Mouse (Mus musculus): ENCODE data around the gene Ankrd61. TPM values are rescaled to one million over a fixed set of nuclear protein-coding genes. Genes with fewer than 3 reads are reported as not detected.

Gene Ankrd61
- polyA plus RNA-seq, 1 experiment, result 0.08 TPM

DNA sequence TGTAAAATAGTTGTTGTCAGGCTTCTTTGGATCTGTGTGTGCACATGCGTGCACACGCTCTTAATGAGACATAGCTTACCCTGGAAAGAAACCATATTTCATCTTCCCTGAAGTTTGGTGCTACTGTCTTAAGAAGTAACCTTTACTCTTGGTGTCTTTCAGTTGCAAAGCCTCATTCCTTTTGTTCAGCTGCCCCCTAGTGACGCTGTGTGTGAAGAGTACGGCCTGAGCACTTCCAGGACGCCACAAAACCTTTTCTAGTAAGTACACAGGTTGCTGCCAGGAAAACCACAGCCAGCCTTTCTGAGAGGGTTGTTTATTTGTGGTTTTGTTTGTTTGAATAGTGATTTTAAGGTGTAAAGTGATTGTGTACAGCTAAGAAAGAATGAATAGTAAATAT is 19.9 kb upstream of the Ankrd61 start:
- no peak overlapping the region for H3K4me3 ChIP-seq (ENCODE audit: extremely low read depth, insufficient read depth, insufficient read length)
- TF ChIP-seq CTCF (IDR thresholded peaks at IDR 0.05; ENCODE audit: extremely low read depth, insufficient read depth, insufficient read length, insufficient replicate concordance) (peak; percentile 46; the same call in 1 of the 2 replicates), POLR2A (IDR thresholded peaks at IDR 0.05; ENCODE audit: low read depth, low read length) (no peak)
- H3K27me3 ChIP-seq (ENCODE audit: control insufficient read depth, insufficient read depth, low read length), result no peaks in the 10 kb centered on the region
- H3K4me1 ChIP-seq (ENCODE audit: control insufficient read depth, insufficient read depth, insufficient read length), result no peaks in the 10 kb centered on the region
- peaks cover 26% of the 10 kb centered on the region for H3K36me3 ChIP-seq (ENCODE audit: control insufficient read depth, insufficient read depth, low read length)
- H3K27ac ChIP-seq (ENCODE audit: insufficient read depth, low read length), result no peak overlapping the region
- 42% methylated on average over 5 of the region's 5 CpGs for WGBS
- DNase-seq (ENCODE audit: low read depth in 1 of 2, low spot score in 2 of 2), result peak; percentile 41 to 57

DNA sequence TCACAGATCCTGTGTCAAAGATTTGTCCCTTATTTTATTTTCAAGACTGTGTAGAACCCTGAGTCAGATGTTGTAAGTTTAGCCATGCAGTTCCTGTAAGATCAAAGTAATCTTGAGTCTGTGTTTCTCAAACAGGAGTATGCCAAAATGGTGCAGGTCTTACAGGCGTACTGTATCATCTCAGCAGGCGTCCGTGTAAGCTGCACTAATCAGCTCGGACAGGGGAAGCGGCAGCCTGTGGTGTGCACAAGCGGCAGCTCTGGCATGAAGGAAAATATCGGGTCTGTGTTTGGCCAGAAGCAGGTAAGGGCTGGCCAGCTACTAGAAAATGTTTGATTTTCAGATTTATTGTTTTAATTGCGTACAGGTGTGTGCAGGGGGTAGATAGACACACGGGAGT is 18.7 kb upstream of the Ankrd61 start:
- TF ChIP-seq POLR2A (IDR thresholded peaks at IDR 0.05; ENCODE audit: low read depth, low read length) (no peak), CTCF (IDR thresholded peaks at IDR 0.05; ENCODE audit: extremely low read depth, insufficient read depth, insufficient read length, insufficient replicate concordance) (no peak)
- no peak overlapping the region for H3K27ac ChIP-seq (ENCODE audit: insufficient read depth, low read length)
- H3K4me3 ChIP-seq (ENCODE audit: extremely low read depth, insufficient read depth, insufficient read length), result no peak overlapping the region
- H3K27me3 ChIP-seq (ENCODE audit: control insufficient read depth, insufficient read depth, low read length), result no peaks in the 10 kb centered on the region
- no peak for DNase-seq (ENCODE audit: low read depth in 1 of 2, low spot score in 2 of 2)
- peaks cover 24% of the 10 kb centered on the region for H3K36me3 ChIP-seq (ENCODE audit: control insufficient read depth, insufficient read depth, low read length)
- WGBS, result 93% methylated on average over 9 of the region's 9 CpGs
- no peaks in the 10 kb centered on the region for H3K4me1 ChIP-seq (ENCODE audit: control insufficient read depth, insufficient read depth, insufficient read length)

DNA sequence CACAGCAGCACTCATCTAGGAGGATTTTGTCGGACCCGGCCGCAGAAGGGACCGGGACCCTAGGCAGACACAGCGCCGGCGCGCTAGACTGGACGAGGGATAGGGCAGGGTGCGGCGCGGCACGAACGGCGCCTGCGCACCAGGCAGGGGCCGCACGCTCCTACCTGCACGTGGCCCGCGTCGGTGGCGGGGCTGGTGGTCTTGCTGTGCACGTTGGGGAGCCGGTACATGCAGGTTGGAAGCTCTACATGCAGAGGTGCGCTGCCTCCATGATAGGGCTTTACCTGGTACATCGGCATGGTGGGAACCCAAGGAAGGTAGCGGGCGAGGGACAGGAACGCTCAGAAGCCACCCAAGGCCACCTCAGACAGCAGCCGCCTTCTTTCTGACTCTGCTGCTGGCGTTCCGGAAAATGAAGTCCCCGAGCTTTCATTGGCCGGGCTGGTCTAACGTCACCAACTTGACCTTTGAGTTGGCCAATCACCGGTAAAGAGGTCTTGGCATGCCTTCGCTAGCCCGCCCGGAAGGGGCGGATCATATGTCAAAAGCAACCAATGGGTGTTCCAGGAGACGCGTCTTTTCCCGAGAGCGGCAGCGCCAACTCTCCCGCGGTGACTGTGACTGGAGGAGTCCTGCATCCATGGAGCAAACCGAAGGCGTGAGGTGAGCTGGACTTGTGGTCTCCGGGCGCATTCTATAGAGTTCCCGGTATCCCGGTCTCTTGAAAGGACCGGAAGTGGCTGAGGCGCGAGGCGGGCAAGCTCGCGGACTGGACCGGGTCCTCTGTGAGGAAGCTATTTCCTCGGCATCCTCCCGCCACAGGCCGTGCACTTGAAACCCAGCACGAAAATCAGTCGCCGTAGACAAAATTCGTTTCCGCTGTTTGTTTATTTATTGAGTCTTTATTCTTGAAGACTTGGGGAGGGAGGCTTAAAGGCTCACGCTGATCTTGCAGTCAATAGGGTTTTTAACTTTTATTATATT is 12.2 kb upstream of the Ankrd61 start, which contains the start of the genes Aimp2 and Pms2:
Gene Aimp2 (minus strand): TSS at position 431 of the 984 bp plus-strand sequence.
Gene Pms2 (plus strand): TSS at position 548 of the 984 bp plus-strand sequence.
- Histone ChIP-seq H3K36me3 (ENCODE audit: control insufficient read depth, insufficient read depth, low read length) (peaks cover 3% of the 10 kb centered on the region), H3K4me3 (ENCODE audit: extremely low read depth, insufficient read depth, insufficient read length) (peak within 1 kb of the TSS; percentile 81), H3K4me1 (ENCODE audit: control insufficient read depth, insufficient read depth, insufficient read length) (no peaks in the 10 kb centered on the region; the same call in none of the 2 replicates), H3K27ac (ENCODE audit: insufficient read depth, low read length) (peak within 1 kb of the TSS; percentile 77), H3K27me3 (ENCODE audit: control insufficient read depth, insufficient read depth, low read length) (no peaks in the 10 kb centered on the region)
- TF ChIP-seq CTCF (IDR thresholded peaks at IDR 0.05; ENCODE audit: extremely low read depth, insufficient read depth, insufficient read length, insufficient replicate concordance) (no peak), POLR2A (IDR thresholded peaks at IDR 0.05; ENCODE audit: low read depth, low read length) (no peak; the same call in 1 of the 2 replicates)
- under 1% methylated on average over 70 of the region's 70 CpGs for whole genome bisulfite sequencing
- DNase-seq (ENCODE audit: low read depth in 1 of 2, low spot score in 2 of 2), result peak; percentile 93 to 95

DNA sequence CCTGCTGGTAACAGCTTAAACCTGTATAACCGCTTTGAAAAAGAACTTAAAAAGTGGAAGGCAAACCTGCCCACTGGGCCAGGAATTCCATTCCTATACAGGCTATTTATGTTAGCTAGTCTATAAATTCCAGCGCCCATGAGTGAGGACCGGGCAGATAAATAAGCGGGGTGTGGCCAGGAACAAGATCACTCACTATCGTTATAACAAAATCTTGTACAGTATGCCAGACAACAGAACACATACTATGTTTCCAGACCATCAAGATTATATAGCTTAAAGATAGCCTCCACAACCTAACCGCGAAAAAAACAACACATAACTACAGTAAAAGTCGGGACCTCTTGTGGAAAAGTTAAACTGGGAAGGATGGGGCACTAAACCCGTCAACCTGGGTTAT is 11.4 kb upstream of the Ankrd61 start:
- 2% methylated on average over 9 of the region's 9 CpGs for WGBS
- peaks cover 5% of the 10 kb centered on the region for H3K36me3 ChIP-seq (ENCODE audit: control insufficient read depth, insufficient read depth, low read length)
- DNase-seq (ENCODE audit: low read depth in 1 of 2, low spot score in 2 of 2), result no peak
- no peaks in the 10 kb centered on the region for H3K27me3 ChIP-seq (ENCODE audit: control insufficient read depth, insufficient read depth, low read length)
- H3K4me1 ChIP-seq (ENCODE audit: control insufficient read depth, insufficient read depth, insufficient read length), result no peaks in the 10 kb centered on the region; the same call in none of the 2 replicates
- H3K4me3 ChIP-seq (ENCODE audit: extremely low read depth, insufficient read depth, insufficient read length), result peak overlapping the region; percentile 80
- H3K27ac ChIP-seq (ENCODE audit: insufficient read depth, low read length), result peak overlapping the region; percentile 77
- TF ChIP-seq POLR2A (IDR thresholded peaks at IDR 0.05; ENCODE audit: low read depth, low read length), result no peak
- no peak for TF ChIP-seq CTCF (IDR thresholded peaks at IDR 0.05; ENCODE audit: extremely low read depth, insufficient read depth, insufficient read length, insufficient replicate concordance)

DNA sequence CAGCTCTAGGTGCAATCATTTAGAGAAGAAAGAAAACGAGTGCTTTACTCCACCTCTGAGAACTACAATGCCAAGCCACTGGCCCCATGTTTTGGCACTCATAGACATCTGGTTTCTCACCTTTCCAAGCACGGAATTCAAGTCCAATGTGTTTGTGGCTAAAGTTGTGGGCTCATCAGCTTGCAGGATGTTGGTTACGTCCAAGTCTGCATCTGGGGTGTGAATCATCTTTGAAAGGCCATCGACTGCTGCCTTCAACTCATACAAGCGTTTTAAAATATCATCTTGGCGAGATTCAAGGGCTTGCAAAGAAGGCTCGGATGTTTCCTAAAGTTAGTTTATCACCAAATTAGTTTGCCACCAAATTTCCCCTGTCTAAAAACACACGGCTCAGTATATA is 8.9 kb upstream of the Ankrd61 start:
- H3K4me3 ChIP-seq (ENCODE audit: extremely low read depth, insufficient read depth, insufficient read length), result no peak overlapping the region
- no peak for TF ChIP-seq CTCF (IDR thresholded peaks at IDR 0.05; ENCODE audit: extremely low read depth, insufficient read depth, insufficient read length, insufficient replicate concordance)
- WGBS, result 88% methylated on average over 8 of the region's 8 CpGs
- H3K36me3 ChIP-seq (ENCODE audit: control insufficient read depth, insufficient read depth, low read length), result peaks cover 20% of the 10 kb centered on the region
- no peak for DNase-seq (ENCODE audit: low read depth in 1 of 2, low spot score in 2 of 2)
- H3K4me1 ChIP-seq (ENCODE audit: control insufficient read depth, insufficient read depth, insufficient read length), result no peaks in the 10 kb centered on the region; the same call in none of the 2 replicates
- H3K27ac ChIP-seq (ENCODE audit: insufficient read depth, low read length), result no peak overlapping the region
- no peaks in the 10 kb centered on the region for H3K27me3 ChIP-seq (ENCODE audit: control insufficient read depth, insufficient read depth, low read length)

DNA sequence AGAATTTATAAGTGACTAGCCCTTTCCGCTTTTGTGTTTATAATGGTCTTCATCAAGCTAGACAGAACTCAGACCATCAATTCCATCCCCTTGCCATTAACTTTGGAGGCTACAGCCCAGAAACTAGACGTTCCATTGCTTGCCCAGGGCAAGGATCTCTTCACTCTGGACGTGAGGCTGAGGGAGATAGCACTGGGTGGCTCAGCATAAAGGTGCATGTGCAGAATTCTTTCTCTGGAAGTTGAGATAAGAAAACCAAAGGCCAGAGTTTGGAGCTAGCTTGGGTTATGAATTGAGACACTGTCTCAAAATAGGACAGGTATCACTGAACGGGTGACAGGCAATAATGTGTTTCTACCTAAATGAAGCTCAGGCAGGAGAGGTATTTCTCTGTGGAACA is 6.3 kb upstream of the Ankrd61 start:
- DNase-seq (ENCODE audit: low read depth in 1 of 2, low spot score in 2 of 2), result no peak
- WGBS, result 88% methylated on average over 4 of the region's 4 CpGs
- H3K36me3 ChIP-seq (ENCODE audit: control insufficient read depth, insufficient read depth, low read length), result peaks cover 33% of the 10 kb centered on the region
- TF ChIP-seq POLR2A (IDR thresholded peaks at IDR 0.05; ENCODE audit: low read depth, low read length) (no peak), CTCF (IDR thresholded peaks at IDR 0.05; ENCODE audit: extremely low read depth, insufficient read depth, insufficient read length, insufficient replicate concordance) (no peak)
- H3K27ac ChIP-seq (ENCODE audit: insufficient read depth, low read length), result no peak overlapping the region
- no peaks in the 10 kb centered on the region for H3K27me3 ChIP-seq (ENCODE audit: control insufficient read depth, insufficient read depth, low read length)
- no peaks in the 10 kb centered on the region for H3K4me1 ChIP-seq (ENCODE audit: control insufficient read depth, insufficient read depth, insufficient read length)
- no peak overlapping the region for H3K4me3 ChIP-seq (ENCODE audit: extremely low read depth, insufficient read depth, insufficient read length)

Measured in spleen, adult 2 months (tissue).